Mouse (Mus musculus) embryonic facial prominence, embryonic 15.5 days (tissue): ENCODE results near the gene Phgdh. TPM values are rescaled to one million over a fixed set of nuclear protein-coding genes. Genes with fewer than 3 reads are reported as not detected.
A peak's percentile ranks its signal among the peaks of the same experiment; 100 is the strongest.
"Not testable (repeated sequence)": the region's sequence is repeated elsewhere in the genome, so short reads cannot be mapped to it uniquely, and the experiment has no call there.

Experiments used
- ATAC-seq: fragments of 200-750 bp; cut with Nextera tagmentation; 2 replicates; pipeline ENCODE4 v1.8.0; 2017; ENCODE audit warnings: low read depth, moderate TSS enrichment; ENCODE audit not compliant: insufficient number of reproducible peaks, low FRiP score, low TSS enrichment
- H3K27ac ChIP-seq: fragments of 300-500 bp; sonication (generic); replicated peaks from 2 replicates; pipeline ENCODE4 v1.5.1; 2015; ENCODE audit warnings: mild to moderate bottlenecking, inconsistent platforms
- H3K27me3 ChIP-seq: fragments of 300-500 bp; sonication (generic); 2 replicates; pipeline ENCODE4 v1.6.1; 2015; ENCODE audit warnings: inconsistent platforms
- H3K36me3 ChIP-seq: fragments of 300-500 bp; sonication (generic); 2 replicates; pipeline ENCODE4 v1.6.1; 2015; ENCODE audit warnings: mild to moderate bottlenecking, inconsistent platforms
- H3K4me1 ChIP-seq: fragments of 300-500 bp; sonication (generic); 2 replicates; pipeline ENCODE4 v1.6.1; 2015; ENCODE audit warnings: inconsistent platforms
- H3K4me2 ChIP-seq: fragments of 300-500 bp; sonication (generic); replicated peaks from 2 replicates; pipeline ENCODE4 v1.6.1; 2015; ENCODE audit warnings: mild to moderate bottlenecking, inconsistent platforms
- H3K4me3 ChIP-seq: fragments of 300-500 bp; sonication (generic); replicated peaks from 2 replicates; pipeline ENCODE4 v1.5.1; 2015; ENCODE audit warnings: mild to moderate bottlenecking, inconsistent platforms
- H3K9ac ChIP-seq: fragments of 300-500 bp; sonication (generic); 2 replicates; pipeline ENCODE4 v1.6.1; 2015; ENCODE audit warnings: inconsistent platforms
- H3K9me3 ChIP-seq: fragments of 300-500 bp; sonication (generic); replicated peaks from 2 replicates; pipeline ENCODE4 v1.6.1; 2016; ENCODE audit warnings: inconsistent platforms
- WGBS: fragments of 180-500 bp; shearing (Covaris S2); methylation state at CpG from one replicate; pipeline ENCODE4 v1.1.7; 2015; 5-methylcytosine and 5-hydroxymethylcytosine counted together
- polyA plus RNA-seq: library from polyadenylated mRNA; unstranded; fragments of >200 nt; fragmentation: Nextera tagmentation; extraction: Ambion mirVana; gene quantifications from 2 replicates; pipeline ENCODE4 v1.2.1, GENCODE M21; 2015

Phgdh gene
- 191 and 194 TPM in 2 replicates for polyA plus RNA-seq

DNA sequence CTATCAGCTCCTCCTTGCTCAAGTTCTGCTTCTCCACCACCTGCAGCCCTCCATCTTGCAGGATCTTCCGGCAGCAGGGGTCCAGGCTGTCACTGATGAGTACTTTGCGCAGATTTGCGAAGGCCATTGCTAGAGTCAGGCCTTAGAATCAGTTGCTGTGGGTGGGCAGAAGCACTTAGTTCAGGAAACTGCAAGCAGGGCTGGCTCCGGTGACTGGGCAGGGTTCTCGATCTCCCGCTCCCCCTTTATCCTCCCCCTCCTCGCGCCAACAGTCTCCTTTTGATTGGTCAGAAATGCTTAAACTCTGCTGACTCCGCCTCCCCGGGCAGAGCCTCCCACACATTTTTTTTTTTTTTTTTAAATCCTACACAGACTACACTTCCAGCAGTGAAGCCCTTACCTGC, at the start of gene Phgdh:
TSS of gene Phgdh (minus strand) at position 285 of the 404 bp plus-strand sequence.
- Histone ChIP-seq H3K4me1 (peaks cover 32% of the 10 kb centered on the region), H3K4me3 (peak within 1 kb of the TSS; percentile 72), H3K9ac (peak within 1 kb of the TSS; percentile 31), H3K4me2 (peak within 1 kb of the TSS; percentile 80), H3K27ac (peak within 1 kb of the TSS; percentile 72)
- not testable (repeated sequence) for H3K9me3 ChIP-seq, H3K36me3 ChIP-seq, H3K27me3 ChIP-seq
- peak; percentile 80 for ATAC-seq
- WGBS = 1% methylated on average over 10 of the region's 10 CpGs

- no peak overlapping the region for H3K27ac ChIP-seq
- H3K9ac ChIP-seq = no peak overlapping the region
- no peak overlapping the region for H3K4me2 ChIP-seq
- no peaks in the 10 kb centered on the region for H3K9me3 ChIP-seq
- ATAC-seq = no peak
- H3K27me3 ChIP-seq = no peaks in the 10 kb centered on the region
- no peak overlapping the region for H3K4me3 ChIP-seq
- H3K4me1 ChIP-seq = peaks cover 17% of the 10 kb centered on the region; the same call in 1 of the 2 replicates
- WGBS = 66% methylated on average over 3 of the region's 3 CpGs
- H3K36me3 ChIP-seq = no peaks in the 10 kb centered on the region
These were observed 49.5 kb upstream of the Phgdh start for GRCm38 (mm10) chr3:98389305-98389704.

GRCm38 (mm10) chr3:98387756-98388155, 48.0 kb upstream of the Phgdh start:
- Histone ChIP-seq H3K9me3 (no peaks in the 10 kb centered on the region), H3K9ac (no peak overlapping the region), H3K4me2 (no peak overlapping the region), H3K4me1 (peaks cover 27% of the 10 kb centered on the region), H3K4me3 (no peak overlapping the region), H3K36me3 (no peaks in the 10 kb centered on the region), H3K27ac (no peak overlapping the region), H3K27me3 (no peaks in the 10 kb centered on the region)
- 86% methylated on average over 7 of the region's 7 CpGs for WGBS
- no peak for ATAC-seq

DNA sequence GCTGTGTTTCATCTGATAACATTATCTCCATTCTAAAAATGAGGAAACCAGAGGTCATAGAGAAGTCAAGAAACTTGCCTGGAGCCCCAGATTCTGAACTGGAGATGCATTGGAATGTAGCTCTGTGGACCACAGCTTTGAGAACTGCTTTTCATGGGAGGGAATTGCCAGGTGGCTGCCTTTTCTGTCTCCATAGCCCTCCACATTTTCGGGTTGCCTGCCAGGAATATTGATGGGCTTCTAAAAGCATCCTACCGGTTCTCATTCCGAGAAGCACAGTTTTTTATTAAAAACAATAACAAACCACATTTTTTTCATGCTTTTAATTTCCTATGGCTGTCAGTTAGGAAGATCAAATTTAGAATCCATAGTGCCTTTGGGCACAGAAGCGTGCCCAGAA, 47.3 kb upstream of the Phgdh start:
- Histone ChIP-seq H3K9ac (no peak overlapping the region), H3K4me1 (peaks cover 27% of the 10 kb centered on the region), H3K4me3 (no peak overlapping the region), H3K9me3 (no peaks in the 10 kb centered on the region), H3K36me3 (no peaks in the 10 kb centered on the region), H3K27ac (no peak overlapping the region), H3K27me3 (no peaks in the 10 kb centered on the region), H3K4me2 (no peak overlapping the region)
- 22% methylated on average over 4 of the region's 4 CpGs for WGBS
- ATAC-seq = no peak

DNA sequence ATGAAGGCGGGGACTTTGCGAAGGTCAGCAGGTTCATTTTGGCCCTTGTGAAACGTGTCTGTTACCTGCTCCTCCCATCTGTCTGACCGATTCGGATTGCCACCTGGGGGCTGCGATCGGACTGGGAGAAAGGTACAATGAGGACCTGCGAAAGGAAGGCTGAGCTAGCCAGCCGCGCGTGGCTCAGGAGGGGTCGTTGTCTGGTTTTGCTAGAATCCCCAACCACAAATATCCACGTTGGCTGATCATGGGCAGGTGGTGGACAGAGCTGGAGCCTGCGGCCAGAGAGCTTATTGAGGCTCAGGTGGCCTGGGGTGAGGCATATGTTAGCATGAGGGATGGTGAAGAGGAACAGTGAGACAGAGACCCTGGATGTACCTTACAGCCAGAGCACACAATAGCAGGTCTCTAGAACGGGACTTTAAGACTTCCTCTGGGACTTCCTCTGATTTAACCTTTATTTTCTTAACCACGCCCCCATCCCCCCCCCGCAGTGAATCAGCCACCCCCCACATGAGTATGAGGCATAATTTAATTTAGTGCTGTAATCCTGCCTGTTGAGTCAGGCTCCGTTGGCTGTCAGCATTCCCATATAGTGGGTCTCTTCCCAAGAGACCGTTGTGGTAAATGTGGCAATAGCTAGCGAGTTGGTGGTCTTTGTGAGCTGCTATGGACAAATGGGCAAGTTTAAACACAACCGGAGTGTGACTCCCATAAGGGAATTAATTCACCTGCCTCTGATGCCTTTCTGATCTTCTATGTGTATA, 43.4 kb upstream of the Phgdh start:
- ATAC-seq = no peak
- no peaks in the 10 kb centered on the region for H3K9me3 ChIP-seq
- H3K4me2 ChIP-seq = peak overlapping the region; percentile 84
- H3K36me3 ChIP-seq = no peaks in the 10 kb centered on the region
- H3K27ac ChIP-seq = no peak overlapping the region
- no peaks in the 10 kb centered on the region for H3K27me3 ChIP-seq
- peaks cover 27% of the 10 kb centered on the region for H3K4me1 ChIP-seq
- WGBS = 6% methylated on average over 21 of the region's 21 CpGs
- H3K4me3 ChIP-seq = peak overlapping the region; percentile 60
- H3K9ac ChIP-seq = peak overlapping the region; percentile 41

- Histone ChIP-seq H3K9ac (peak within 1 kb of the TSS; percentile 41), H3K36me3 (no peaks in the 10 kb centered on the region), H3K27ac (no peak within 1 kb of the TSS), H3K4me3 (peak within 1 kb of the TSS; percentile 60), H3K4me2 (peak within 1 kb of the TSS; percentile 84), H3K9me3 (no peaks in the 10 kb centered on the region), H3K4me1 (peaks cover 21% of the 10 kb centered on the region), H3K27me3 (no peaks in the 10 kb centered on the region)
- WGBS = under 1% methylated on average over 42 of the region's 42 CpGs
- ATAC-seq = peak; percentile 87
These were observed 42.6 kb upstream of the Phgdh start, which contains the start of gene Zfp697 for GRCm38 (mm10) chr3:98382246-98382939. Gene Zfp697, plus strand, starts transcription at chr3:98382461.

GRCm38 (mm10) chr3:98381677-98382245, 42.0 kb upstream of the Phgdh start:
- H3K4me2 ChIP-seq = peak overlapping the region; percentile 84
- peak overlapping the region; percentile 41 for H3K9ac ChIP-seq
- H3K27me3 ChIP-seq = no peaks in the 10 kb centered on the region
- ATAC-seq = peak; percentile 44; the same call in 1 of the 2 replicates
- peak overlapping the region; percentile 60 for H3K4me3 ChIP-seq
- peaks cover 16% of the 10 kb centered on the region for H3K4me1 ChIP-seq
- WGBS = 5% methylated on average over 17 of the region's 17 CpGs
- no peaks in the 10 kb centered on the region for H3K9me3 ChIP-seq
- no peak overlapping the region for H3K27ac ChIP-seq
- H3K36me3 ChIP-seq = no peaks in the 10 kb centered on the region

- Histone ChIP-seq H3K27me3 (no peaks in the 10 kb centered on the region), H3K4me2 (no peak overlapping the region), H3K36me3 (no peaks in the 10 kb centered on the region), H3K9me3 (no peaks in the 10 kb centered on the region), H3K4me1 (peaks cover 11% of the 10 kb centered on the region), H3K27ac (no peak overlapping the region), H3K4me3 (no peak overlapping the region), H3K9ac (no peak overlapping the region)
- WGBS = 24% methylated on average over 7 of the region's 7 CpGs
- no peak for ATAC-seq
These were observed 39.4 kb upstream of the Phgdh start for GRCm38 (mm10) chr3:98379236-98379635.

- no peak overlapping the region for H3K4me3 ChIP-seq
- no peak overlapping the region for H3K9ac ChIP-seq
- no peaks in the 10 kb centered on the region for H3K27me3 ChIP-seq
- no peaks in the 10 kb centered on the region for H3K9me3 ChIP-seq
- WGBS = 81% methylated on average over 4 of the region's 4 CpGs
- H3K4me2 ChIP-seq = no peak overlapping the region
- H3K4me1 ChIP-seq = peaks cover 5% of the 10 kb centered on the region
- ATAC-seq = no peak
- no peak overlapping the region for H3K27ac ChIP-seq
- H3K36me3 ChIP-seq = no peaks in the 10 kb centered on the region
These were observed 38.5 kb upstream of the Phgdh start for GRCm38 (mm10) chr3:98378267-98378666.

DNA sequence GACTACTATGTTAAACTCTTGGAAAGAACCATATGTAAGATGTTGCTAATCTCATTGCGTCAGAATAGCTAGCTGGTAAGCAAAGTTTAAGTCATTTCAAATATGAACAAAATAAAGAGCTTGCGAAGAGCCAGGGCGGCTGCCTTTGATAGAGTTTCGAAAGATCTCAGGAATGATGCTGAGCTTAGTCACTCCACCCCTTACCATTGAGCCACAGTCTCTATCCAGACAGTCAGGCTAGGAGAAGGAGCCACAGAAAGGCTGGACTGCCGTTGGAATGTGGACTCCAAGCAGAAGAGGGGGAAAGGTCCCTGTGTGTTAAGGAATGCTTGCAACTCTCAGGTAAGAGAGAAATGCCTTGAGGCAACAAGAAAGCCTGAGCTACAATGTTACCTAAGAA, 35.2 kb upstream of the Phgdh start:
- Histone ChIP-seq H3K36me3 (no peaks in the 10 kb centered on the region), H3K9me3 (no peaks in the 10 kb centered on the region), H3K9ac (no peak overlapping the region), H3K4me2 (no peak overlapping the region), H3K27me3 (no peaks in the 10 kb centered on the region), H3K27ac (no peak overlapping the region), H3K4me3 (no peak overlapping the region), H3K4me1 (no peaks in the 10 kb centered on the region)
- 69% methylated on average over 5 of the region's 5 CpGs for WGBS
- ATAC-seq = no peak

- no peak overlapping the region for H3K4me3 ChIP-seq
- ATAC-seq = no peak
- H3K9ac ChIP-seq = no peak overlapping the region
- H3K27ac ChIP-seq = no peak overlapping the region
- H3K4me2 ChIP-seq = no peak overlapping the region
- H3K4me1 ChIP-seq = no peaks in the 10 kb centered on the region
- 68% methylated on average over 3 of the region's 3 CpGs for WGBS
- no peaks in the 10 kb centered on the region for H3K27me3 ChIP-seq
- no peaks in the 10 kb centered on the region for H3K36me3 ChIP-seq
- H3K9me3 ChIP-seq = no peaks in the 10 kb centered on the region
These were observed 34.4 kb upstream of the Phgdh start for GRCm38 (mm10) chr3:98374062-98374719.
